Mouse (Mus musculus) G1E (cell line): Measurements from ENCODE around the gene Mob3c.

Experiments
- CTCF ChIP-seq: IDR thresholded peaks from 2 replicates; pipeline ENCODE4 v1.5.1; 2012; ENCODE audit warnings: low read depth, low read length, inconsistent platforms, mixed read lengths
- TAL1 ChIP-seq: conservative IDR thresholded peaks from 2 replicates; pipeline ENCODE4 v1.6.1; 2012; ENCODE audit warnings: low read depth, low read length, inconsistent platforms, mixed read lengths

DNA sequence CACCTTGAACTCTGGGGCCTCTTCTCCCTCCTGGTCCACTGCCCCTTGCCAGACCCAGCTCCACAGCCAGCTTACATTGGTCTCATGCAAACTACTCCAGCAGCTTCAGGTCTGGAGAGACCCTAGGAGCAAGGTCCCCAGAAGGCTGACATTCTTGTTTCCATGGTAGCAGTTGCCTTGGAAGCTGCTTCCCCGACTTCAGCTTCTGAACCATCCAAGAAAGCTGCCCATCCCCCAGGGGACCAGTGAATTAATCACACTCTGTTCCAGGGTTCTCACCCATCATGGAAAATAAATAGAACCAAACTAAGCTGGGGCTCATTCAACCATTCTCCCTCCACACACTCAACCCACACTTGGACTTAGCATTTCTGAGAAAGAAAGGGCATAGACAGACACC is 53.3 kb downstream of the Mob3c start:
- TF ChIP-seq CTCF (no peak), TAL1 (no peak)
